Mouse (Mus musculus) frontal cortex, adult 2 months (tissue): ENCODE results near the gene Iqck. TPM values are rescaled to one million over a fixed set of nuclear protein-coding genes. Genes with fewer than 3 reads are reported as not detected.
A peak's percentile ranks its signal among the peaks of the same experiment; 100 is the strongest.

Experiments used
- DNase-seq, 2 experiments: peaks; one replicate each; pipeline ENCODE4 v3.0.0; 2022; ENCODE audit warnings: low spot score in 1 of 2; ENCODE audit errors: extremely low spot score in 1 of 2
- polyA plus RNA-seq: library from polyadenylated mRNA; depleted of rRNA; stranded (reverse); fragments of >200 nt; gene quantifications from 2 replicates; pipeline ENCODE4 v1.2.3, GENCODE M21; 2012

Iqck gene
- polyA plus RNA-seq, 1 experiment = 9.1 TPM

- no peak for DNase-seq
Measured at GRCm38 (mm10) chr7:118981831-118982230, 126.3 kb downstream of the Iqck start.

GRCm38 (mm10) chr7:118982586-118982985 lies 127.0 kb downstream of the Iqck start:
- no peak for DNase-seq

- DNase-seq = peak in 1 of 2 experiments; percentile 80
Measured at GRCm38 (mm10) chr7:118983961-118984360, 128.4 kb downstream of the Iqck start.

- no peak for DNase-seq
Measured at GRCm38 (mm10) chr7:118985786-118986185, 130.2 kb downstream of the Iqck start.

- DNase-seq = no peak
Measured at GRCm38 (mm10) chr7:118986369-118986768, 130.8 kb downstream of the Iqck start.

GRCm38 (mm10) chr7:118989275-118989856 lies 133.8 kb downstream of the Iqck start:
- DNase-seq = no peak

- DNase-seq = peak; percentile 86 to 88
Measured at GRCm38 (mm10) chr7:118990282-118990681, 134.7 kb downstream of the Iqck start.

GRCm38 (mm10) chr7:118991341-118991884 lies 135.9 kb downstream of the Iqck start:
- no peak for DNase-seq

GRCm38 (mm10) chr7:118992080-118992560 lies 136.6 kb downstream of the Iqck start:
- no peak for DNase-seq

- DNase-seq = no peak
Measured at GRCm38 (mm10) chr7:118992623-118993405, 137.3 kb downstream of the Iqck start.

GRCm38 (mm10) chr7:118993597-118994230 lies 138.2 kb downstream of the Iqck start:
- DNase-seq = no peak

- DNase-seq = no peak
Measured at GRCm38 (mm10) chr7:118994231-118994842, 138.8 kb downstream of the Iqck start.

- DNase-seq = peak in 1 of 2 experiments; percentile 73
Measured at GRCm38 (mm10) chr7:118995007-118995406, 139.5 kb downstream of the Iqck start, which contains the start of gene Gprc5b. Gene Gprc5b, minus strand, starts transcription at chr7:118995211.

GRCm38 (mm10) chr7:118995671-118996070 lies 140.1 kb downstream of the Iqck start:
- no peak for DNase-seq

GRCm38 (mm10) chr7:118996137-118996837 lies 140.7 kb downstream of the Iqck start:
- peak; percentile 73 to 94 for DNase-seq

GRCm38 (mm10) chr7:118999857-119000256 lies 144.3 kb downstream of the Iqck start:
- no peak for DNase-seq

- no peak for DNase-seq
Measured at GRCm38 (mm10) chr7:119001965-119002364, 146.4 kb downstream of the Iqck start.

GRCm38 (mm10) chr7:119002501-119002900 lies 146.9 kb downstream of the Iqck start:
- DNase-seq = no peak

- peak in 1 of 2 experiments; percentile 94 for DNase-seq
Measured at GRCm38 (mm10) chr7:119010854-119011529, 155.4 kb downstream of the Iqck start.
